Mouse (Mus musculus) c-Kit-negative CD71-positive TER-119-positive erythroid progenitor cells, embryonic 14.5 days (primary cell): ENCODE results near the gene Krt17.
"Not testable (repeated sequence)": the region's sequence is repeated elsewhere in the genome, so short reads cannot be mapped to it uniquely, and the experiment has no call there.

Experiments
- DNase-seq: peaks from one replicate; pipeline ENCODE4 v3.0.0-alpha.2; 2013; ENCODE audit warnings: low read depth, low spot score

Gene Krt17

GRCm38 (mm10) chr11:100260514-100261234 is at the start of gene Krt17:
Gene Krt17, minus strand, starts transcription at chr11:100261029.
- no peak for DNase-seq

DNA sequence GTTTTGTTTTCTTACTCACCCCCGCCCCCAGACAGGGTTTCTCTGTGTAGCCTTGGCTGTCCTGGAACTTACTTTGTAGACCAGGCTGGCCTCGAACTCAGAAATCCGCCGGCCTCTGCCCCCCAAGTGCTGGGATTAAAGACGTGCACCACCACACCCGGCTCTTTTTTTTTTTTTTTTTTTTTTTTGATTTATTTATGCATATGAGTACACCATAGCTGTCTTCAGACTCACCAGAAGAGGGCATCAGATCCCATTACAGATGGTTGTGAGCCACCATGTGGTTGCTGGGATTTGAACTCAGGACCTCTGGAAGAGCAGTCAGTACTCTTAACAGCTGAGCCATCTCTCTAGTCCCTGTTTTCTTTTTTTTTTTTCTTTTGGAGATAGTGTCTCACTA is 47.8 kb upstream of the Krt17 start:
- not testable (repeated sequence) for DNase-seq

GRCm38 (mm10) chr11:100307900-100308299 is 47.1 kb upstream of the Krt17 start:
- DNase-seq, result no peak

DNA sequence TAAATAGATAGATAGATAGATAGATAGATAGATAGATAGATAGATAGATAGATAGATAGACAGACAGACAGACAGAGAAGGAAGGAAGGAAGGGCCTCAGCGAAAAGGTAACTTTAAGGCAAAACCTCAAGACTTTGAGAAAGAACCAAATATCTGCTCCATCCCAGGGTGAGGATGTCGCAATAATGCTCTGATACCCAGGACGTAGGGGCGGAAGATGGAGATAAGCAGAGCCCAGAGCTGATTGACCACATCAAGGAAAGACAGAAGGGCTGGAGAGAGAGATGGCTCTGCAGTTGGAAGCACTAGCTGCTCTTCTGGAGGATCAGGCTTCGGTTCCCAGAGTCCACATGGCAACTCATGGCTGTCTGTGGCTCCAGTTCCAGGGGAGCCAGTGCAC is 40.5 kb upstream of the Krt17 start:
- DNase-seq, result no peak

DNA sequence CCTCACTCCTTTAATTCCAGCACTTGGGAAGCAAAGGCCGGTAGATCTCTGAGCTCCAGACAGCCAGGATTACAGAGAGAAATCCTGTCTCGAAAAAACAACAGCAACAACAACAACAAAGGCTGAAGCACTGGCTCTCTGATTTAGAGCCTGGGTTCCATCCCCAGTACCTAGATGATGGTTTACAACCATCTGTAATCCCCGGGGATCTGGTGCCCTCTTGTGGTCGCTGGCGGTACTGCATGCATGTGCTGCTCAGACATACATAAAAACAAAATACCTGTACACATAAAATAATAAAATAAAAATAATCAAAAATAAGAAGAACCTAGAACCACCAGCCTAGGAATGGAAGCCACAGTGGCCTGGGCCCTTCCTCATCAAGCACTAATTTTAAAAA is 39.5 kb upstream of the Krt17 start:
- DNase-seq, result no peak

DNA sequence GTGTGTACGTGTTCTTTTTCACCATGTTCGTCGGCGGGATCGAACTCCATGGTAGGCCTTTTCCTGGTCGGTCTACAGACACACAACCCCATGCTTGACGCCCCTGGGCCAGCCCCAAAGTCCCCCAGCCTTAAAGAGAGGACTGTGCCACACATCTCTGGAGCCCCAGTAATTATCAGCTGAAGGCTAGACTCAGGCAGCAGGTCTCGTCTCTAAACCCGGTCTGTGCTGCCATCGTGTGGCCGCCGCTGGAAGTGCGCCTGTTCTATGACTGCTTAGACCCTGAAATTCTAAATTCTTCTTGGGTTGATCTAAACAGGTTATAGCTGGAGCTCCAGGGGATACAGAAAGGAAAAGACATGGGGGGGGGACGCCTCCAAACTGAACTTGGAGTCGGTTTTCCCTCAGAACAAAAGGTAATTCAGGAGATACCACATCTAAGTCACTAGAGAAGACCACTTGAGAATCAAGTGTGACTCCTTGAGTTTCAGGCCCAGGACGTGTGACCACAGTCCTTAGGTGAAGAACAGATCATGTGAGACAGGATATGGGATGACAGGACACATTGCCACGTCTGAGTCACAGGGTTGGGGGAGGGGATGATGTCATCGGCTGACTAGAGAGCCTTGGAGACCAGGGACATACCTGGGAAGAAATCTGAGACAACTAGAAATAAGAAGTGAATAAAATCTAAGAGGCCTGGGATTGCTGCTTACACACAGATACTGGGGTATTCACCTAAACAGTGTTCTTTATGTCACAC is 37.6 kb upstream of the Krt17 start:
- DNase-seq, result peak; percentile 62

- no peak for DNase-seq
These were observed 37.0 kb upstream of the Krt17 start for GRCm38 (mm10) chr11:100297801-100298200.

DNA sequence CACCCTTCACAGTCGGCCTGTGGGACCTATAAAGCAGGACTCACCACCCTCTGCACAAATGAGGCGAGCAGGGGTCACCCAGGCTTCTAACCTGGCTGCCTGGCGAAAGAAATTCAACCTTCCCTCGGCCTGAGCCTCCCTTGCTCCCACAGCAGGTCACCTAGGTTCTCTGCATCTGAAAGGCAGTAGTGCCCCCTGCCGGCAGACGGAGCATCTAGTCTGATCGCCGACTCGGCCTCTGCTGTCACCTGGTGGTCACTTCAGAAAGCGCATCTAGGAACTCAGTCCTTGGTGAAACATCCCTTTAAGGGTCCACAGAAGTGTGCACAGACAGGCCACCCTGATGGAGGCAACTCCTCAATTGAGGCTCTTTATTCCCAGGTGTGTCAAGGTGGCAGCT is 34.5 kb upstream of the Krt17 start:
- DNase-seq, result peak; percentile 52

- DNase-seq, result no peak
These were observed 32.1 kb upstream of the Krt17 start for GRCm38 (mm10) chr11:100292884-100293283.

GRCm38 (mm10) chr11:100290235-100290634 is 29.4 kb upstream of the Krt17 start:
- no peak for DNase-seq

GRCm38 (mm10) chr11:100288942-100289341 is 28.1 kb upstream of the Krt17 start:
- no peak for DNase-seq

DNA sequence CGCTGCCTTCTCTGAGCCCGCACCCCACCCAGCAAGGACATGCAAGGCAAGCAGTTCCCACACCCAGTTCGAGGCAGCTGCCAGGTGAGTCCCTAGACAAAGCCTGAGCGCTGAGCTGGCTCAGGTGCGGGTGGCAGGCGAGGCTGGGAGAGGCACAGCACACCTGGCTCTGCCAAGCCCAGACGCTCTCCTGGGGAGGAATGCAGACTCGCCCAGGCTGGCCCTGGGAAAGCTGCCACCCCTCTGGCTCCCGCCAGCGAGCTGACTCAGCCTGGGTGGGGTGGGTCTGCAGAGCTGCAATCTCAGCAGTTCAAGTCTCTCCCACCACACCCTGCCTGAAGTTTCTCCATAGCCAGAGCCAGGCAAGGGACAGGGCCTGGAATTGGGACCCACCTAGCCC is 26.2 kb upstream of the Krt17 start:
- no peak for DNase-seq

GRCm38 (mm10) chr11:100284988-100285387 is 24.2 kb upstream of the Krt17 start:
- no peak for DNase-seq

DNA sequence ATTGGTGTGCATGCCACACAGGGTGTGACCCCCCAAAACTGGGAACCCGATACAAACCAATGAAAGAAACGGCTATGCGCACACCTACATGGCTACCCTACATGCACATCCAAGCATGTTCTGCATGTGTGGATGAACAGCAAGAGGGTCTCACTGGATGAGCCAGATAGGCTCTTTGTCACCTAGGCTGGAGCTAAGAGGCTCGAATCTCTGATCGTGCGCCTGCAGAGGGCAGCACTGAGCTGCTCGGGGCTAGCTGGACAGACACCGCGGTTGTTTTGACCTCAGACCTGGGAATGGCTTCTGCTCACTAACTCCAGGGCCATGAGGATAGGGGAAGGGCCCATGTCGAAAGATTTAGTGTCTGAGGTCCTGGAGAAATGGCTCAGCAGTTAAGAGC is 21.7 kb upstream of the Krt17 start:
- DNase-seq, result peak; percentile 33

DNA sequence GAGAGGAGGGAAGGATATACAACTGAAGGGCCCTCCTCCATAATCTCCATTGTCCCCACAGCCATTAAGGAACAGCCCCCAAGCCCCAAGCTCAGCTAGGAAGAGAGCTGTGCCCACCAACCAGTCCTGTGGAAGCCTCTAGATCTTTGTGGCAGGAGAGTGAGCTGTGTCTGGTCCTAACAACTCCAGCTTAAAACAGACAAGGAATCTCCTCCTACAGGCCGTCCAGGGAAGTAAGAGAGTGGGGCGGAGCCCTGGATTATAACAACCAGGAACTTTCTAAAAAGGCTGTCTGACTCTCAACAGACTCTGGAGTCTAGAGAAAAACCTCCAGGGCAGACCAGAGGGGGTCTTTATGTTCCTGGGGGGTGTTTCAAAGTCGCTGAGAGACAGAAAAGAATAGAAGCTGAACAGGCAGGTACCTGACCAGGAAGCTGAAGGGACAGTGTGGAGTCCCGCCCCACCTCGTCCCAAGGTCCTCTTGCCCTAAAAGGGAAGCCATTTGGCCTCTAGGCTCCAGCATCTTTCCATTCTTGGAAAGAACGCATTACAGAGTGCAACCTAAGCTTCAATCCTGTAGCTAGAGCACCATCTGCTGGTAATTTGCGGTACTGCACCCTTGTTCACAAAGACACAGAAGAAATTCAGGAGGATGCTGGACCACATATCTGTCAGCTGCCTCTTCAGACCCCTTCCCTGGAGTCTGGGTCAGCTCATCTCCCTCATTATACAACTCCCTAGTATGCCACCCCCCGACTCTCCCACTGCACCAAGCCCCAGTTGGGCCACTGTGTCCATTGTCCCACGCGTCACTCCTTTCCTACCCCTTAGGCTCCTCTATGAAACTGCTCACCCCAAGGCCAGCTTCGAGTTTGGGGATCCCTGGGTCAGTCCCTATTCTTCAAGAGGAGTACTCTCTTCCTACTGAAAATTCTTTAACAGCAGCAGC is 21.0 kb upstream of the Krt17 start:
- peak; percentile 67 for DNase-seq

- no peak for DNase-seq
These were observed 17.9 kb upstream of the Krt17 start for GRCm38 (mm10) chr11:100278759-100279158.

- no peak for DNase-seq
These were observed 17.1 kb upstream of the Krt17 start for GRCm38 (mm10) chr11:100277726-100278480.

- no peak for DNase-seq
These were observed 14.6 kb upstream of the Krt17 start for GRCm38 (mm10) chr11:100275466-100275865.

- no peak for DNase-seq
These were observed 13.9 kb upstream of the Krt17 start for GRCm38 (mm10) chr11:100274719-100275118.

DNA sequence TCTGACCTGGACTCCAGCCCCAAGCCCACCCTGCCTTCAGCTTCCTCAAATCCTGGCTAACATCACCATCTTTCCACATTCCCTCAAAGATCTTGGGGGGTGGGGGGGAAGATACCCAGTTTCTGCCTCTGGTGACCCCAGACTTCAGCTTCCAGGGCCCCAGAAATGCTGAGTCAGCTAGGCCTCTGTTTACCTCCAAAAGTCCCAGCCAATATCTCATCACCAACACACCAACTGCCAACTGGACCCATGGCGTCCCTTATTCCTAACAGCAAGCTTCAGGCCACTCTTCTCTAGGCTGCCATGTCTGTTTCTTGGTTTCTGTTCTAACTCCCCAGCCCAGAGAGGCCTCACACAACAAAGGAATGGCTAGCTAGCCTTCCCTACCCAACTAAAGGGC is 11.0 kb upstream of the Krt17 start:
- no peak for DNase-seq

GRCm38 (mm10) chr11:100269821-100270332 is 9.0 kb upstream of the Krt17 start, which contains the start of gene Krt42:
Gene Krt42, minus strand, starts transcription at chr11:100269871.
- no peak for DNase-seq
